Mouse (Mus musculus) embryonic facial prominence, embryonic 10.5 days (tissue): ENCODE results near the gene H2-T23. TPM values are rescaled to one million over a fixed set of nuclear protein-coding genes. Genes with fewer than 3 reads are reported as not detected.
"Not testable (repeated sequence)": the region's sequence is repeated elsewhere in the genome, so short reads cannot be mapped to it uniquely, and the experiment has no call there.

Experiments used
- DNase-seq: peaks from one replicate; pipeline ENCODE4 v3.0.0-alpha.2; 2017; ENCODE audit warnings: low spot score
- H3K27ac ChIP-seq: fragments of 300-500 bp; sonication (generic); replicated peaks from 2 replicates; pipeline ENCODE4 v1.5.1; 2016; ENCODE audit warnings: mild to moderate bottlenecking
- H3K27me3 ChIP-seq: fragments of 300-500 bp; sonication (generic); replicated peaks from 2 replicates; pipeline ENCODE4 v1.6.1; 2016; ENCODE audit warnings: low read depth, mild to moderate bottlenecking; ENCODE audit not compliant: poor library complexity, severe bottlenecking
- H3K36me3 ChIP-seq: fragments of 300-500 bp; sonication (generic); replicated peaks from 2 replicates; pipeline ENCODE4 v1.6.1; 2016; ENCODE audit warnings: mild to moderate bottlenecking, moderate library complexity
- H3K4me1 ChIP-seq: fragments of 300-500 bp; sonication (generic); 2 replicates; pipeline ENCODE4 v1.6.1; 2016
- H3K4me3 ChIP-seq: fragments of 300-500 bp; sonication (generic); 2 replicates; pipeline ENCODE4 v1.5.1; 2016; ENCODE audit warnings: mild to moderate bottlenecking, moderate library complexity
- H3K9me3 ChIP-seq: fragments of 300-500 bp; sonication (generic); 2 replicates; pipeline ENCODE4 v1.6.1; 2016; ENCODE audit warnings: mild to moderate bottlenecking
- WGBS: fragments of 180-500 bp; shearing (Covaris S2); methylation state at CpG from one replicate; pipeline ENCODE4 v1.1.7; 2016; 5-methylcytosine and 5-hydroxymethylcytosine counted together
- polyA plus RNA-seq: library from polyadenylated mRNA; unstranded; fragments of >200 nt; fragmentation: Nextera tagmentation; extraction: Ambion mirVana; gene quantifications from 2 replicates; pipeline ENCODE4 v1.2.1, GENCODE M21; 2016

Gene H2-T23
- polyA plus RNA-seq = 1.8 and 2.3 TPM in 2 replicates

DNA sequence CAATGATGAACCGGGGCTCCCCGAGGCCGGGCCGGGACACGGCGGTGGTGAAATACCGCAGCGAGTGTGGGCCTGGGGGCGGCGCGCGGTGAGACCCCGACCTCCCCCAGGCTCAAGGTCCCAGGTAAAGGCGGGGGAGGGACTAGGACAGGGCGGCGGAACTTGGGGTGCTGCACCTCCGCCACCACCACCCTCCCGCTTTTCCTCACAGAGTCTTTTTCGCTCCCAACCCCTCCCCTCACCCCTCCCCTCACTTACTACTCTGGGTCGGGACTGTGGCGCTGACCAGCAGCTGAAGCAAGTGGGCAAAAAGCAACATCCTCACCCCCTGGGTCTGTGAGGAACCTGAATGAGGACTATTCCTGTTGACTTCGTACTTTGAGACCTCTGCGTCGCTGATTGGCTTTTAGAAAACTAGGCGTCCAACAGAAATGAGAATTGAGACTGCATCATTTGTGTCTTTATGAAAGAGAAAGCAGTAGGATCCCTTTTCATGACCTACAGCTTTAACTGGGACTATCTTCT is at the start of gene H2-T23:
Gene H2-T23, minus strand, starts transcription at position 505 of the 525 bp plus-strand sequence.
- H3K27me3 ChIP-seq = peaks cover 25% of the 10 kb centered on the region
- WGBS = under 1% methylated on average over 25 of the region's 25 CpGs
- DNase-seq = peak; percentile 62
- H3K36me3 ChIP-seq, H3K4me1 ChIP-seq, H3K9me3 ChIP-seq: not testable (repeated sequence)
- peak within 1 kb of the TSS; percentile 61 for H3K4me3 ChIP-seq
- H3K27ac ChIP-seq = peak within 1 kb of the TSS; percentile 57; the same call in 1 of the 2 replicates

DNA sequence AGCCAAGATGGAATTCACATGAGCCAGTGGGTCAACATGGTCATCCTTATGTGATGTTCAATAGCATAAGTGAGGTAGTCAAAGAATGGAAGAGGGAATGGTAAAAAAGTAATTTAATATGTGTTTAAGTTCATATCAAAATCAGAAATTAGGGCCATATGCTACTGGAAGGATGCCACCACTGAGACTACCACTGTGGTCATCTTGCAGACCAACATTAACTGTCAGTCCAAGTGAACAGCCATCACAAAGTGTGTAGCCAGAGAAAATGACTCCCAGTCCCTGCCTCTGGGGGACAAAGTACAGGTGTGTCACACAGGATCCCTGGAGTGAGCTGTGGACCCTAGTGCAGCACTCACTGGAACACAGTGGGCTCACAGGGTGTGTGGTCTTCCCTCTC is 49.2 kb upstream of the H2-T23 start:
- DNase-seq = peak; percentile 7
- H3K4me3 ChIP-seq, H3K36me3 ChIP-seq, H3K27ac ChIP-seq, H3K9me3 ChIP-seq: not testable (repeated sequence)
- Histone ChIP-seq H3K27me3 (peaks cover 51% of the 10 kb centered on the region), H3K4me1 (peaks cover 13% of the 10 kb centered on the region)

DNA sequence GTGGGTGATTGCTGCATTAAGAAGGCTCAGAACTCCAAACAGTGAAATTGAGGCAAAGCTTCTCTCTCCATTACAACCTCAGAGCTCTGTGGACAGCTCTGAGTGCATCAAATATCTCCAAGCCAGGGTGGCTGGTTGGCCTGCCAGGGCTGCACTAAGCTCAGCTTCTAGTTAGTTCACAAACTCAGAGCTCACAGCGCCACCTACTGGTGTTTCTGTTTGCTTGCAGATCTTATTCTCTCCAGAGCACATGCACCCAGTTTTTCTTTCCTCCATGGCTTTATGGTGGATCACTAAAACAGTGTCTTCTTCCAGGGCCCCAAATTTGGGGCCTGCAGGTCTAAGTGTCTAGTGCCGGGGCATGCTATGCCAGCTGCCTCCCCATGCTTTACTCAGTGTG is 28.2 kb upstream of the H2-T23 start:
- Histone ChIP-seq H3K4me3 (no peak overlapping the region), H3K36me3 (no peaks in the 10 kb centered on the region), H3K4me1 (no peaks in the 10 kb centered on the region), H3K27ac (no peak overlapping the region), H3K27me3 (no peaks in the 10 kb centered on the region), H3K9me3 (no peaks in the 10 kb centered on the region)
- 34% methylated on average over 2 of the region's 2 CpGs for WGBS
- peak; percentile 71 for DNase-seq

DNA sequence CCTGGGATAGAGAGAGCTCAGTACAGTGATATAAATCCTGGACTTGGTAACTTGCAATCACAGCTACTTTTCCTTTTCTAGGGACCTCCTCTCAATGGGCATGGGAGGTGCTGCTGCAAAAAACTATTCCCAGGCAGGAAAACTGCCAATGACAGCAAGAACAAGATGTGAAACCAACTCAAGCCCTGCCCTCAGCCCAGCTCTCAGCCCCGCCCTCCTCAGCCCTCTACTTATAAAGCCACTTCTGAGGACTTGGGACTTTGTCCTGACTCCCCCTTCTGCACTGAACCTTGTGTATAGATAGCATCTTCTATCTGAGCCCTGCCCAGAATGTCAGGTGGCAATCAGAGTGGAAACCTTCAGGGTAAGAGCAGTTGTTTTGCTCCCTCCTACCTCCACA is 25.7 kb upstream of the H2-T23 start, which contains the start of gene Gm11127:
Gene Gm11127, minus strand, starts transcription at position 10 of the 400 bp plus-strand sequence.
- H3K27me3 ChIP-seq, H3K36me3 ChIP-seq, H3K9me3 ChIP-seq, H3K4me1 ChIP-seq, DNase-seq, H3K27ac ChIP-seq, H3K4me3 ChIP-seq: not testable (repeated sequence)
- WGBS = 52% methylated on average over 1 of the region's 1 CpGs

DNA sequence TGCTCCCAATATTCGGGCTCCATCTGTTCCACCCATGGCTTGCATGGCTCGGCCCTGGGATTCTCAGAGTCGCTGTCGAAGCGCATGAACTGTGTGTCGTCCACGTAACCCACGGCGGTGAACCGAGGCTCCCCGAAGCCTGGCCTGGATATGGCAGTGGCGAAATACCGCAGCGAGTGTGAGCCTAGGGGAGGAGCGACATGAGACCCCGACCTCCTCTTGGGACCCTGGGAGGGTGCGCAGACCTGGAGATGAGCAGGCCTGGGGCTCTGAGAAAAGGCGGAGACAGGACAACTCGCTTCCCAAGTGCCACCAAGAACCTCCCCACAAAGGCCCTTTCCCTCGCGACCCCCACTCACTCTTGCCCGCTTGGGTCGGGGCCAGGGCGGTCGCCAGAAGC is 25.3 kb upstream of the H2-T23 start:
- not testable (repeated sequence) for H3K36me3 ChIP-seq, H3K4me1 ChIP-seq, DNase-seq, H3K27ac ChIP-seq, H3K4me3 ChIP-seq, H3K9me3 ChIP-seq, H3K27me3 ChIP-seq
- WGBS = 89% methylated on average over 25 of the region's 25 CpGs

DNA sequence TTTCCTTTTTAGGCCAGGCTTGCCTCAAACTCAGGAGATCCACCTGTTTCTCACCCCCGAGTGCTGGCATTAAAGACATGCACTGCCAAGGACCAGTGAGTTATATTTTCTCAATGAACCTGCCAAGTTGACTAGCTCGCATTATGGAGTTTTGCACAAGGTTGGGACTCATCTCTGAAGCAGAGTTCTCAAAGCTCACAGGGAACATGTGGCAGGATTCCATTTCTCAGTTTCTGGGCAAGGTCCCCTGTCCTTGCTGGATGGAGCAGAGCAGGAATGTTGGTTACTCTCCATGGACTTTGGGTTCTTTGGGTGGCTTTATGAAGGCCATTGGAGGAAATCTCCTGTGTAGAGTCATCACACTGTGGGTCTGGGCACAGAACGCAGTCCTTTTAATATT is 10.6 kb upstream of the H2-T23 start:
- no peak overlapping the region for H3K27ac ChIP-seq
- H3K9me3 ChIP-seq = no peaks in the 10 kb centered on the region
- WGBS = 85% methylated on average over 3 of the region's 3 CpGs
- peaks cover 10% of the 10 kb centered on the region for H3K4me1 ChIP-seq
- H3K27me3 ChIP-seq = peaks cover 32% of the 10 kb centered on the region
- H3K36me3 ChIP-seq = no peaks in the 10 kb centered on the region
- peak overlapping the region; percentile 55; the same call in 1 of the 2 replicates for H3K4me3 ChIP-seq
- DNase-seq = no peak

DNA sequence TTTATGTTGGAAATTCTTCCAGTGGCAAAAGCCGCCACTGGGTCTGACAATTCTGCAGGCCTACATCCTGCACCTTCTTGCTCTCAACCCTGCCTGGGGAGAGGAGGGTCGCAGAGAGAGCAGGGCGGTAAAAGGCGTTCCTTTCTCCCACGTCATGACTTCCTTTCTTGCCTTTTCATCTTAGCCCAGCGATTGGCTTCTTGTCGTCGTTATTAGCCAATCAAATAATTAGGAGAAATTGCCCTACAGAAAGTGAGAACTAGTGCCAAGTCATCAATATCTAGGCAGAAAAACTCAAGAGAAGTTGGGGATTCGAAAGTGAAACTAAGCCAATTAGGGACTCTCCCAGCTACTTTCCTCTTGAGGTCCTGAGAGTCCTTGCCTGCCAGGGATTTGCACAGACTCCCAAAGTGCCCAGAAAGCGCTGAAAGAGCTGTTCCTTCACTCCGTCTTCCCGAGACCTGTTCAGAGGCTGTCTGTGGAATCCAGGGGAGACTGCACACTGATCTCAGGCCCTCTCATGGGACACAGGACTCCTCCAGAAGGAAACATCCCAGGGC is 10.0 kb upstream of the H2-T23 start, which contains the start of the genes H2-T22 and Gm6034:
Gene H2-T22, minus strand, starts transcription at position 138 of the 560 bp plus-strand sequence.
Gene Gm6034, plus strand, starts transcription at position 352 of the 560 bp plus-strand sequence.
- peaks cover 32% of the 10 kb centered on the region for H3K27me3 ChIP-seq
- peak within 1 kb of the TSS; percentile 55 for H3K4me3 ChIP-seq
- 2% methylated on average over 12 of the region's 12 CpGs for WGBS
- not testable (repeated sequence) for H3K9me3 ChIP-seq, H3K4me1 ChIP-seq, H3K36me3 ChIP-seq, H3K27ac ChIP-seq
- peak; percentile 71 for DNase-seq

DNA sequence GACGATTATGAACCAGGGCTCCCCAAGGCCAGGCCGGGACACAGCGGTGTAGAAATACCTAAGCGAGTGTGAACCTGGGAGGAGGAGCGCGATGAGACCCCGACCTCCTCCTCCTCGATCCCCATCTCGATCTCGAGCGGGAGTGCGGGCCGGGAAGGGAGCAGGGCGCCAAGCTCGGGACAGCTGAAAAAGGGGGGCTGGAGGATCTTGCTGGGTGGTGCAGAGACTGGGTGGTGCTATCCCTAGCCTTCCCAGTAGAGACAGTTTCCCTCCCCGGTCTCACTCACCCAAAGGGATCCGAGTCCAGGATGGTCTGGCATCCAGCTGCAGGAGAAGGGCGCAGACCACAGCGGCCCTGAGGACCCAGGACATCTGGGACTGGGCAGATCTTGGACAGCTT is 9.4 kb upstream of the H2-T23 start:
- DNase-seq = peak; percentile 20
- peak overlapping the region; percentile 55 for H3K4me3 ChIP-seq
- not testable (repeated sequence) for H3K4me1 ChIP-seq, H3K27ac ChIP-seq, H3K9me3 ChIP-seq, H3K36me3 ChIP-seq
- H3K27me3 ChIP-seq = peaks cover 32% of the 10 kb centered on the region
- 2% methylated on average over 19 of the region's 19 CpGs for WGBS

DNA sequence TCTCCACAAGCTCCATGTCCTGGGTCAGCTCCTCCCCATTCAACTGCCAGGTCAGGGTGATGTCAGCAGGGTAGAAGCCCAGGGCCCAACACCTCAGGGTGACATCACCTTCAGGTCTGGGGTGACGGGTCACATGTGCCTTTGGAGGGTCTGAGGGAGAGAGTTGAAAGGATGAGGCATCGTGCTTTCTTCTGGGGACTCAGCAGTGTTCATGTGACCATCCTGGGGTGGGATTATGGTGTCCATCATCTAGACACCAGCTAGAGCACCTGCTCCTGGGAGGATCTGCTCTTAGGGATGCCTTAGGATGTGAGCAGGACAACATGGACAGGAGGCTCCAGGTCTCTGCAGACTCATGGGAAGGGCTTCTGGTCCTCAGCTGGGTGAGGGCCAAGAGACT is 7.9 kb upstream of the H2-T23 start:
- H3K4me3 ChIP-seq, H3K4me1 ChIP-seq, H3K36me3 ChIP-seq, DNase-seq, H3K27ac ChIP-seq, H3K9me3 ChIP-seq: not testable (repeated sequence)
- 79% methylated on average over 2 of the region's 2 CpGs for WGBS
- H3K27me3 ChIP-seq = peaks cover 32% of the 10 kb centered on the region

DNA sequence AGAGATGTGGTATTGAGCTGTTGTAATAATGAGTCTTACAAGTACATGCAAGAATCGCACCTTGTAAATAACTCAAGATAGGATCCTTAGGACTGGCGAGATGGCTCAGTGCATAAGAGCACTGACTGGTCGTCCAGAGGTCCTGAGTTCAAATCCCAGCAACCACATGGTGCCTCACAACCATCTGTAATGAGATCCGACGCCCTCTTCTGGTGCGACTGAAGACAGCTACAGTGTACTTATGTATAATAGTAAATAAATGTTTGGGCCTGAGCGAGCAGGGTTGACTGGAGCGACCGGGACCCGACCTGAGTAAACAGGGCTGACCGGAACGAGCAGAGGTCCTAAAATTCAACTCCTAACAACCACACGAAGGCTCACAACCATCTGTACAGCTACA is 3.5 kb upstream of the H2-T23 start:
- not testable (repeated sequence) for H3K4me1 ChIP-seq, H3K27ac ChIP-seq, H3K36me3 ChIP-seq, H3K9me3 ChIP-seq, H3K4me3 ChIP-seq, DNase-seq
- peaks cover 27% of the 10 kb centered on the region for H3K27me3 ChIP-seq
- WGBS = 86% methylated on average over 13 of the region's 13 CpGs

DNA sequence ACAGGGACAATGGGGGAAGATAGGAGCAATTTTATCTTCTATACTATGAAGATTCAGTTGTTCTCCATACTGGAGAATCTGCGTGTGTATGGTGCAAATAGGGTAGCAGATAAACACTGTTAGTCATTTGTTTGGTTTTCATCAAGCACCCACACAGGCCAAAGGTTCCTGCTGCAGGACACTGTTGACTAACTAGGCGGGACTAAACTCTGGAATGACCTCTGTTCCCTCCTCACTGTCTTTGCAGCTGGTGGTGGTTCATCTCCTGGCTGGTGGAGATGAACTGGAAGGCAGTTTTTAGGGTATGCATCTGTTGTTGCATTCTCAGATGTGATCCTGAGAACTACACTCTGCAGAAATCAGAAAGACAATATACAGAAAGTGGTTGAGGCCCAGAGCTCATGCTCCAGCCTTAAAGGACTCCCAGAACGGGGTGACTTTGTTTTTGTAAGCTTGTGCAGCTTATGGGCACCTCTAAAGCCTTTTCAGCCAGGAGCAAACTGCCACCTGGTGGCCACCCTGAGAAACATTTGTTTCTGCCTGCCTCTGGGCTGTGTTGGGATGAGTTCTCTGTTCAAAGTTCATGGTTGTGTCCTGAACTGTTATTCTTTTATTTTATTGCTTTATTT is 2.5 kb upstream of the H2-T23 start:
- peaks cover 26% of the 10 kb centered on the region for H3K27me3 ChIP-seq
- not testable (repeated sequence) for H3K36me3 ChIP-seq, H3K4me3 ChIP-seq, H3K27ac ChIP-seq, H3K4me1 ChIP-seq, H3K9me3 ChIP-seq
- 39% methylated on average over 3 of the region's 3 CpGs for WGBS
- DNase-seq = peak; percentile 24

DNA sequence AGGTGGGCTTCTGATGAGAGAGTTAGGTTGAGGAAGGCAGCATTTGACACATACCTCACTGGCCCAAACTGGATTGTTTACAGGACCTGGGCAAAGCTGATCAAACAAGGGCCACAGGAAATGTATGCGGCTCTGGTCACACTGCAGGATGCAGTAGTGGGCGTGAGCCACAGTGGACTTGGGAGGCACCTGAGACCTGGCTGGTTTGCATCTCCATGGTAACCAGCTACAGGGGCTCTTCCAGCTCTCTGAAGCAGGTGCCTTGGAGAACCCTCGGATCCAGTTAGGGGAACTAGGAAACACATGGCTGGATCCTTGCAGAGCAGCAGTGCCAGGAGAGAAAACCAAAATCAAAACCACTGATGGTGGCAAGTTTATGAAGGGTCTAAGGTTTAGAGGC is 1.9 kb upstream of the H2-T23 start:
- WGBS = 57% methylated on average over 3 of the region's 3 CpGs
- not testable (repeated sequence) for H3K4me3 ChIP-seq, H3K27ac ChIP-seq, H3K9me3 ChIP-seq, H3K4me1 ChIP-seq, DNase-seq, H3K36me3 ChIP-seq
- H3K27me3 ChIP-seq = peaks cover 25% of the 10 kb centered on the region
